Mouse (Mus musculus) mouse embryonic stem cell (cell line): Measurements from ENCODE around the gene Phldb2.

Experiments used
- in situ Hi-C, 2 experiments: fragments of 300-500 bp; cut with MboI; formaldehyde crosslinking; loops; 1 replicate in 1 of 2; 3 replicates in 1 of 2; pipeline ENCODE4 v1.14.3; 2019 to 2020; ENCODE audit warnings: low sequenced_read_pairs in 2 of 2, low pct_unique_long_range_greater_than_20kb in 1 of 2, mixed read lengths in 1 of 2; ENCODE audit not compliant: unreplicated experiment in 1 of 2

The Phldb2 gene

GRCm38 (mm10) chr16:45870651-45871050 lies 82.7 kb downstream of the Phldb2 start:
- in situ Hi-C loops: no loop called here

GRCm38 (mm10) chr16:45869044-45869443 lies 84.4 kb downstream of the Phldb2 start:
- in situ Hi-C loops: no loop called here

GRCm38 (mm10) chr16:45857277-45857863 lies 96.0 kb downstream of the Phldb2 start:
- in situ Hi-C loops: no loop called here

GRCm38 (mm10) chr16:45854499-45854898 lies 98.9 kb downstream of the Phldb2 start:
- in situ Hi-C loops: no loop called here

GRCm38 (mm10) chr16:45849045-45849444 lies 104.4 kb downstream of the Phldb2 start:
- in situ Hi-C loops: no loop called here

GRCm38 (mm10) chr16:45844875-45845274 lies 108.5 kb downstream of the Phldb2 start:
- in situ Hi-C loops: no loop called here

- in situ Hi-C loops: no loop called here
Measured at GRCm38 (mm10) chr16:45844049-45844780, 109.2 kb downstream of the Phldb2 start.

- in situ Hi-C loops: no loop called here
Measured at GRCm38 (mm10) chr16:45843351-45843891, 110.0 kb downstream of the Phldb2 start.

- in situ Hi-C loops: no loop called here
Measured at GRCm38 (mm10) chr16:45842440-45842839, 111.0 kb downstream of the Phldb2 start.

GRCm38 (mm10) chr16:45841806-45842205 lies 111.6 kb downstream of the Phldb2 start:
- in situ Hi-C loops: no loop called here

- in situ Hi-C loops: no loop called here
Measured at GRCm38 (mm10) chr16:45841016-45841415, 112.4 kb downstream of the Phldb2 start.

- in situ Hi-C loops: no loop called here
Measured at GRCm38 (mm10) chr16:45837541-45838342, 115.7 kb downstream of the Phldb2 start.

- in situ Hi-C loops: no loop called here
Measured at GRCm38 (mm10) chr16:45832747-45833108, 120.7 kb downstream of the Phldb2 start.

- in situ Hi-C loops: no loop called here
Measured at GRCm38 (mm10) chr16:45832061-45832746, 121.2 kb downstream of the Phldb2 start.

- in situ Hi-C loops: no loop called here
Measured at GRCm38 (mm10) chr16:45831094-45831872, 122.1 kb downstream of the Phldb2 start.

GRCm38 (mm10) chr16:45830096-45830866 lies 123.1 kb downstream of the Phldb2 start:
- in situ Hi-C loops: no loop called here

GRCm38 (mm10) chr16:45825309-45825708 lies 128.1 kb downstream of the Phldb2 start:
- in situ Hi-C loops: no loop called here
